Mouse (Mus musculus) CH12.LX (cell line): Measurements from ENCODE around the gene Grap2.

ENCODE experiments used
- CHD2 ChIP-seq: IDR thresholded peaks from 2 replicates; pipeline ENCODE4 v1.6.1; 2011; ENCODE audit warnings: low read length, improper control_type of control experiment
- CTCF ChIP-seq, 2 experiments: IDR thresholded peaks in 1 of 2; conservative IDR thresholded peaks in 1 of 2; 2 replicates each; pipeline ENCODE4 v1.5.1; 2011 to 2012; ENCODE audit warnings: low read depth in 2 of 2, low read length in 2 of 2, improper control_type of control experiment in 1 of 2, inconsistent platforms in 1 of 2, mild to moderate bottlenecking in 1 of 2, moderate library complexity in 1 of 2
- E2F4 ChIP-seq: IDR thresholded peaks from 2 replicates; pipeline ENCODE4 v1.6.1; 2011; ENCODE audit warnings: low read depth, low read length, improper control_type of control experiment; ENCODE audit not compliant: insufficient replicate concordance
- ELF1 ChIP-seq: IDR thresholded peaks from 2 replicates; pipeline ENCODE4 v1.6.1; 2014; ENCODE audit warnings: low read depth, mild to moderate bottlenecking, inconsistent platforms, low read length, improper control_type of control experiment
- EP300 ChIP-seq: IDR thresholded peaks from 2 replicates; pipeline ENCODE4 v1.6.1; 2011; ENCODE audit warnings: low read length, improper control_type of control experiment
- GABPA ChIP-seq: IDR thresholded peaks from 2 replicates; pipeline ENCODE4 v1.6.1; 2012; ENCODE audit warnings: low read depth, low read length, improper control_type of control experiment, inconsistent platforms; ENCODE audit not compliant: insufficient replicate concordance
- IRF4 ChIP-seq: IDR thresholded peaks from 2 replicates; pipeline ENCODE4 v1.6.1; 2014; ENCODE audit warnings: low read depth, mild to moderate bottlenecking, inconsistent platforms, low read length, improper control_type of control experiment
- MAFK ChIP-seq: IDR thresholded peaks from 2 replicates; pipeline ENCODE4 v1.6.1; 2011; ENCODE audit warnings: low read length, improper control_type of control experiment; ENCODE audit not compliant: insufficient replicate concordance
- POLR2A ChIP-seq: IDR thresholded peaks from 2 replicates; pipeline ENCODE4 v1.6.1; 2011; ENCODE audit warnings: low read depth, mild to moderate bottlenecking, improper control_type of control experiment, low read length
- POLR2AphosphoS2 ChIP-seq: IDR thresholded peaks from 2 replicates; pipeline ENCODE4 v1.6.1; 2011; ENCODE audit warnings: low read depth, low read length, improper control_type of control experiment
- SIN3A ChIP-seq: IDR thresholded peaks from 2 replicates; pipeline ENCODE4 v1.6.1; 2012; ENCODE audit warnings: low read length, improper control_type of control experiment, inconsistent platforms
- ZNF384 ChIP-seq: IDR thresholded peaks from 2 replicates; pipeline ENCODE4 v1.6.1; 2012; ENCODE audit warnings: low read depth, low read length, improper control_type of control experiment, inconsistent platforms

- TF ChIP-seq CTCF (conservative IDR thresholded peaks at IDR 0.05 in 1 of 2, IDR thresholded peaks at IDR 0.05 in 1 of 2; ENCODE audit: low read depth in 2 of 2, low read length in 2 of 2) (no peak), MAFK (no peak), CHD2 (no peak), E2F4 (no peak), EP300 (no peak), ZNF384 (no peak), ELF1 (no peak), IRF4 (no peak), POLR2A (no peak), POLR2AphosphoS2 (no peak), GABPA (no peak), SIN3A (no peak)
Measured at GRCm38 (mm10) chr15:80562446-80562845, 9.9 kb upstream of the Grap2 start.
